Mouse (Mus musculus) MEL-GATA-1-ER (cell line): ENCODE measurements around the gene Psors1c2.
A peak's percentile ranks its signal among the peaks of the same experiment; 100 is the strongest.
"Not testable (repeated sequence)": the region's sequence is repeated elsewhere in the genome, so short reads cannot be mapped to it uniquely, and the experiment has no call there.

ENCODE experiments used
- DNase-seq: peaks from one replicate; pipeline ENCODE4 v3.0.0-alpha.2; 2012; ENCODE audit warnings: low read depth; ENCODE audit errors: extremely low read depth

Gene Psors1c2

GRCm38 (mm10) chr17:35532901-35533300 lies at the start of gene Psors1c2:
TSS of gene Psors1c2 (plus strand) at chr17:35533201.
- no peak for DNase-seq

DNA sequence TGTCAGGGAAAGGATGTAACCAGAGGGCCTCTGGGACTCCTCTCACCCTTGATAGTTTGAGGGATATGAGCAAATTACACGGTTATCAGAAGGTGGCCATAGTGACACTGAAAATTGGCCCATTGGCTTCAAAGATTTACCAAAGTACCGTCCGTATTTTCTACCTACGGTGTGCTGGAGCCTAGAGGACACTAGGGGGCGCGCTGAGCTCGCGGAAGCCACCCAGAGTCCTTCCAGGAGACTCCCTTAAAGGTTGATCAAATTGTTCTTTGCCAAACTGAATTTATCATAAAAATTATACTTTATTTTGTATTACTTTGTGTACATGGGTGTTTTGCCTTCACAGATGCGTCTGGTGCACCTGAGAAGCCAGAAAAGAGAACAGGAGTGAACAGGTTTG lies 48.9 kb upstream of the Psors1c2 start:
- peak; percentile 22 for DNase-seq

DNA sequence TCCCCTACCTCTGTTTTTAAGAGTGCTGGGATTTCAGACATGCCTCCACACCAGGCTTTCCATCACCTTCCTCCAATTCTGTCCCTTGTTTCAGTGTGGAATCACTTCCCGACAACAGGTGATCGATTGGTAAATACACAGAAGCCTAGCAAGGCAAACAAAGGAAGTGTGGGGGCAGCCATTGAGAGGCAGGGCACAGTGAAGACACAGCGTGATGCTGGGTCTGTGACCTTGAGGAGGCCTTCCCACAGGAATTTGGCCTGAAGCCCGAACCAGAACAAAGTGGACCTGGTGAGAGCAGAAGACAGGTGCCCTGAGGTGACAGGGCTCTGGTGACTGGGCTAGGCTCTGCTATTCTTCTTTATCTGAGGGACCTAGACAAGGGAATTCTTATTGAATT lies 47.3 kb upstream of the Psors1c2 start:
- DNase-seq, result no peak

DNA sequence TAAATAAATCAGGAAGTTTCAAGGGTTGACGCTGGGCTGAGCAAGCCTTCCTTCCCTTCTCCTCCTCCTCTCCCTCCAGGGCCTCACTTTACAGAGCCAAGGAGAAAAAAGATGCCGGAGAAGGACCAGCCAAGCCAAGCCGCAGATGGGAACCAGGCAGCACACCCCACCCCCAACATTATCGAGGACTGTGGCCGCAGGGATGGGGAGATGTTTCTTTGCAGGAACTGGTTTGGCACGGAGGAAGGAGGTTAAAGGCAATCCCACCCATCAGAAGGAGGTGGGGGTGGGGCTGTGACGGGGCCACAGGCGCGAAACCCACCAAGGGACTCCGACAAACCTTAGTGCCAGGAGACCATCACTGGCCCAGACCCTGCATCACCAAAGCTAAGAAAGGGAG lies 46.3 kb upstream of the Psors1c2 start:
- DNase-seq, result no peak

GRCm38 (mm10) chr17:35488041-35488440 lies 45.0 kb upstream of the Psors1c2 start:
- no peak for DNase-seq

DNA sequence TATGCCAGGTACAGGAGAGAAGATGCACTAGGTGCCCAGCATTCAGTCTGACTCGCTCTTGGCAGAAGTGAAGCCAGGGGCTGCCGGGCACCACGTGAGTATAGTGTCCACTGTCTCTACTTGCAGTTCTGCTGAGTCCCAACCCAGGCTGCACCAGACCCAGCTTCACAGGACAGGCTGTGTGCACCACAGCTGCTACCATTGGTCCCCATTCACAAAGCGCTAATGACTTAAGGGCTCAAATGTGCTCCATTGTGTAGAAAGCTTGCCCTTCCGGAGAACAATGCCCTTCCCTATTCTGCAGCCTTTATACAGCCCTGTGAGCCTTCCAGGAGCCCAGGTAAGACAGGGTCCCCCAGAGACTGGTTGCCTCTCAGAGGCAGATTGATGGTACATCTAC lies 42.7 kb upstream of the Psors1c2 start:
- no peak for DNase-seq

GRCm38 (mm10) chr17:35497124-35497523 lies 35.9 kb upstream of the Psors1c2 start:
- no peak for DNase-seq

DNA sequence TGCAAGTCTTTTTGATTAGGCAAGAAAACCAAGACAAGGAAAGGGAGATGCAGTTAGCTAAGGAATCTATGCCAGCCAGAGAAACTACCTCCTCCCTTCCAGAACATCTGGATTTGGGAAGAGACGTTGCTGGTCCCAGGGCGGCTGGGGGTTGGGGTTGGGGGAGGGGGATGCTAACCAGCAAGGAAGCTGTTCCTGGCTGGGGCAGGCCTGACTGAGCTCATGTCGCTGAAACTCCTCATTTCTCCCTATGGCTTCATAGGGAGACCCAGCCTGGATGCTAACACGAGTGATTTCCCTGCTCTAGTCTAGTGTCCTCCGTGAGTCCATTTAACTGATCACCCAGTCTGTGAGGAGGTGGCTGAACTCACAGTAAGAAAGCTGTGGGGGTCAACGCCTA lies 30.8 kb upstream of the Psors1c2 start:
- DNase-seq, result no peak

DNA sequence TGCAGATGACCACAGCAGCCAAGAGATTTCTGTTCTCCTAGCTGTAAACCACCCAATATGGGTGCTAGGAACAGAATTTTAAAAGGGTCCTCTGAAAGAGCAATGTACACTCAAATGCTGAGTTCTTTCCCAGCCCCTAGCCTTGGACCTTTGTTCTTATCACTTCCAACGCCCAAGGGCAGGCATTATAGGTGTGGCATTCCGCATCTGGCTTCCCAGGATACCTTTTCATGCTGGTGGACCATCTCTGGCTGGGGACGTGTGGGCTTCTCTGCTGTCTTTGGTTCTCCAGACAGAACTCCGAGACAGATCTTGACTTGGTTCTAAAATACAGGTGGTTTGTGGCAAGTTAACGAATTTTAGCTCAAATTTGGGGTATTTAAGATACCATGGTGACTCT lies 30.2 kb upstream of the Psors1c2 start:
- no peak for DNase-seq

DNA sequence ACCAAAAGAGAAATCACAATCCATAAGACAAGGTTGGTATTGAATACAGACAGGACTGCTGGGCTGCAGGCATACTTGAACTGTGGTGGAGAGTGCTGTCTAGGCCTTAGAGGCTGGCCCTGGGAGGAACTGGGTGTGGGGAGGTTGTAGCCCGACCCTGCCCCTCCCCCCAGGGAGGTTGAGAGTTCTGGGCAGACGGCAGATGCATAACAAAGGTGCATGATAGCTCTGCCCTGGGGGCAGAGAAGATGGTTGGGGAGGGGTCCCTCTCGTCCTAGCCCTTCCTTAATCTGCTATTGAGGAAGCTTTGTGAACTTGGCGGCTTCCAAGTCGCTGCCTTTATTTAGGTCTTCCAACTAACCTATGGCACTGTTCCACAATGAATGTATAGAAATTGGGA lies 29.2 kb upstream of the Psors1c2 start:
- DNase-seq, result no peak

GRCm38 (mm10) chr17:35504628-35505481 lies 28.1 kb upstream of the Psors1c2 start:
- DNase-seq, result no peak

DNA sequence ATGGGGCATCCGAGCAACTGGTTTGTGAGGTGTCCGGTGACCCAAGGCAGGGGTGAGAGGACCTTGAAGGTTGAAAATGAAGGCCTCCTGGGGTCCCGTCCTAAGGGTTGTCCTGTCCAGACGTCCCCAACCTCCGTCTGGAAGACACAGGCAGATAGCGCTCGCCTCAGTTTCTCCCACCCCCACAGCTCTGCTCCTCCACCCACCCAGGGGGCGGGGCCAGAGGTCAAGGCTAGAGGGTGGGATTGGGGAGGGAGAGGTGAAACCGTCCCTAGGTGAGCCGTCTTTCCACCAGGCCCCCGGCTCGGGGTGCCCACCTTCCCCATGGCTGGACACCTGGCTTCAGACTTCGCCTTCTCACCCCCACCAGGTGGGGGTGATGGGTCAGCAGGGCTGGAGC lies 27.2 kb upstream of the Psors1c2 start, which contains the start of gene Pou5f1:
Pou5f1 (plus strand) TSS at position 243 of the 400 bp plus-strand sequence.
- DNase-seq, result no peak

DNA sequence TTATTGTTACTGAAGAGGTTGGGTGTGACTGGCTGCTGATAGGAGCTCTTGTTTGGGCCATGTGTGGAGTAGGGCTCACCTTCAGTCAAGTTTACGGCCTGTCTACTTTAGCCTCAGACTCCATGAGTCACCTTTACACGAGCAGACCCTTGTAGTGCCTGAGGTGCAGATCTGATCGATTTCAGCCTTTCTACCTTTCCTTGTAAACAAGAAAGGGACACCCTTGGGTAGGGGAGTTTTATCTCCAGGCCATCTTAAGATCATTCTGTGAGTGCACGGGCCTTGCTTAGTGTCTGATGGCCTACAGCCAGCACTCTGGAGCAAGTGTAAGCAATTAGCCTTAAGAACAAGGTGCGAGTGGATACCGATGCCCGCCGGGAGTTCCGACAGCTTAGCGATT lies 26.1 kb upstream of the Psors1c2 start:
- no peak for DNase-seq

DNA sequence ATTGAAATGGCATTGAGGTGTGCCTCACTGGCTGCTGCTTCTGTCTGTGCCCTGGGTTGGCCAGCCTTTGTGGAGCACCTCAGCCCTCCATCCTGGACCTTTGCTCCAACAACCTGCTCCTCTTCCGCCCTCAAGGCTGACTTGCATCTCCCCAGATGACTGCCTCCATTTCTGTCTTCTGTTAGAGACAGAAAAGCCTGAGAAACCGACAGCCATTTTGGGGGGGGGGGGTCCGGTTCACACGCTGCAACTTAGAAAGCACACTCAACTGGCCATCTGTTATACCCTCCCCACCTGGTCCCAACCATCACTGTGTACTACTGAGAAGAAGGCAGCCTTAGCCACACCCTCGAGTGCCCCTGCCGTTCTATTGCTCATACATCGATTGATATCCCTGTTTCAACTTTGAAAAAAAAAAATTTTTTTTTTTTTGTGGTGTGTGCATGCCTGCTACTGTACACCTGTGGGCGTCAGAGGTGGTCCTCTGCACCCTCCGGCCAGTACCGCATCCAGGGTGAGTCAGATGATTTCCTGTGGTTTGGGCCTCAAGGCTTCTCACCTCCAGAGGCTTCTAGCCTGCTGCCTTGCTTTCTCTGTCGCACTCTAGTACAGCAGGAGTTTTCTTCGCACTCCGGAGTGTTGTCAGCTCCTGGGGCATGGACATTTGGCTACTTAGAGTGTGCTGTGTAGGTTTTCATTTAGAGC lies 25.3 kb upstream of the Psors1c2 start:
- no peak for DNase-seq

DNA sequence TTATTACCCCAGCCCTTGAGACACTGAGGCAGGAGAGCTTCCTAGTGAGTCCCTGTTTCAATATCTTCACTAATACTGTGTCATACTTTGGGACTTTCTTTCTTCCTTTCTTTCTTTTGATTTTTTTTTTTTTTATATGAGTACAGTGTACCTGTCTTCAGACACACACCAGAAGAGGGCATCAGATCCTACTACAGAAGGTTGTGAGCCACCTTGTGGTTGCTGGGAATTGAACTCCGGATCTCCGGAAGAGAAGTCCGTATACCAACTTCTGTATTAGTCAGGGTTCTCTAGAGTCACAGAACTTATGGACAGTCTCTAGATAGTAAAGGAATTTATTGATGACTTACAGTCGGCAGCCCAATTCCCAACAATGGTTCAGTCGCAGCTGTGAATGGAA lies 24.7 kb upstream of the Psors1c2 start:
- DNase-seq, result not testable (repeated sequence)

DNA sequence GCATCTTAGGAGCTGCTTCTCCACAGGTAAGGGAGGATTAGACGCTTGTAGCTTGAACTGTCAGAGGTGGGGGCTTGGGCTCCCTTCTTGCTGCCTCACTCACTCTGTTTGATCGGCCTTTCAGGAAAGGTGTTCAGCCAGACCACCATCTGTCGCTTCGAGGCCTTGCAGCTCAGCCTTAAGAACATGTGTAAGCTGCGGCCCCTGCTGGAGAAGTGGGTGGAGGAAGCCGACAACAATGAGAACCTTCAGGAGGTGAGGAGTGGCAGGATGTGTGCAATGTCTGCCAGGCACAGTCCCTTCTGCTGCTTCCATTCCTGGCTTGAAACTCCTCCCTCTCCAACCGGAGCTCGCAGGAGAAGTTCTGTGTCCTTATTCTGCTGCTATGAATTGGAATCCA lies 23.7 kb upstream of the Psors1c2 start:
- DNase-seq, result no peak

DNA sequence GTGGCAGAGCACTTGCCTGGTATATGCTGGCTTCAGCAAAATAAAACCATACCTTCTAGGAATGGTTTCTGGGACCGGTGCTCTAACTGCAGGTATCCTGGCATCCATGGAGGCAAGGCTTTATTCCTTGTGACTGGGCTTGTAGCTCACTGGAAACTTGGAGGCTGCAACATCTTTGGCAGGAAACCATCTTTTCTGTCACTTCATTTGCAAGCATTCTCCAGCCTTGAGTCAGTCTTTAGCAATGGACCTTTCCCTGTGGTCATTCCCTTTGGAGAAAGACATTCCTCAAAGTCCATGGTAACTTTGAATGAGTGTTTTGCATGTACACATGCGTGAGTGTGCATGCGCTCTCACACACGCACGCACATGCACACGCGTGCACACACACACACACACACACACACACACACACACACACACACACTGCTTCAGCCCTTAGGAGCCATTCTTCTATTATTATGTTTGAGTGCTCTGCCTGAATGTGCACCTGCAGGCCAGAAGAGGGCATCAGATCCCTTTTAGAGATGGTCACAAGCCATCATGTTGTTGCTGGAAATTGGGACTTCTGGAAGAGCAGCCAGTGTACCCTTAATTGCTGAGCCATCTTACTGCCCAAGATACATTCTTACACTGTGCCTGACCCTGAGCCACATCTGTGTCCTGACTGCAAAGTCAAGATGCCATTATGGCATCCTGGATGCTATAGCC lies 19.9 kb upstream of the Psors1c2 start:
- DNase-seq, result peak; percentile 10

DNA sequence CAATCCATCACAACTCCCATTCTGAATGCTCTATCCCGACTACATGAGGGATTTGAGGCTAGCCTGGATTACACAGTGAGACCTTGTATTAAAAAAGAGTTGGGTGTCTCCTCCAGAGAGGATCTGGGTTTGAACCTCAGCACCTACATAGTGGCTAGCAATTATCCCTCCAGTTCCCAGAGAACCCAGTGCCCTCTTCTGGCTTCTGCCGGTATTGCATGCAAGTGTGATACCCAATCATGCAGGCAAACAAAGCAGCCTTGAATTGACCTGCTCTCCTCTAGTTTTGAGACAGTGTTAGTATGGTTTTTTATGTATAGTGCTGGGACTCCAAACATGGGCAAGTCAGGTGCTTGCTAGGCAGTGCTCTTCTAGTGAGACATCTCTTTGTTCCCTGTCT lies 19.1 kb upstream of the Psors1c2 start:
- DNase-seq, result peak; percentile 39

DNA sequence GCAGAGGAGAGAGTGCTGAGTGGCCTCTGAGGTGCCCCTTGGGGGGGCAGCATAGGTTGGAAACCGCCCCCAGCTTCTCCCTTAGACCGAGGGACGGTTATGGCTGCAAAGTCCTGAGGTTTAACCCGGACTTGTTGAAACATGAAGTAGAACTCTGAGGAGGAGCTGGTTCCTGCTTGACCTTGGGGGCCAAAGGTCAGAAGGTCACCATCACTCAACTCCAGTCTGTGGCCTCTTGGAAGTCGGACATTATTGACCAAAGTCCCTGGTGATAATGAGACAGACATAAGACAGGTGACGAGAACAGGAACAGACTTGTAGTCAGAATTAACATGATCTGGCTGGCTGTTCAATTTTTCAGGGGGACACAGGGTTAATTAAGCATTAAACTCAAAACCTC lies 18.2 kb upstream of the Psors1c2 start:
- no peak for DNase-seq

- DNase-seq, result peak; percentile 23
Measured at GRCm38 (mm10) chr17:35515911-35516640, 16.9 kb upstream of the Psors1c2 start.
